Mouse (Mus musculus) kidney, postnatal 10 days (tissue): ENCODE measurements around the gene 1700030K09Rik.

Experiments used
- DNase-seq: peaks from one replicate; pipeline ENCODE4 v3.0.0; 2021; ENCODE audit warnings: mixed read lengths

Gene 1700030K09Rik

GRCm38 (mm10) chr8:72443338-72443993 lies at the start of gene 1700030K09Rik, which contains the start of gene Calr3:
Gene 1700030K09Rik (plus strand): TSS chr8:72443880.
Gene Calr3 (minus strand): TSS chr8:72443870.
- peak; percentile 99 for DNase-seq

DNA sequence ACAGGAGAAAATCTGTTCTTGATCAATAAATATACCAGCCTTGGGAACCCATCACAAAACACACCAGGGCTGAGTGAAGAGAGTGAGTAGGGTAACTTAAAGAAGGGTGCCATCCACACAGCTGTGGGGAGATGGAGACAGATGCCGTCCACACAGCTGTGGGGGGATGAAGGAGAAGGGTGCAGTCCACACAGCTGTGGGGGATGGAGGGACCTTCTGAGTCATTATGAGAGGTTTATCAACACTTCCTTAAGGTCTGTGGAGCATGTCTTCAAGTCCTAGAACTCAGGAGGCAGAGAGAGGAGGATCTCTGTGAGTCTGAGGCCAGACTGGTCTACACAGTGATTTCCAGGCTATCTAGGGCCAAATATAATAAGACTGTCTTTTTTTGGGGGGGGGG lies 42.3 kb upstream of the 1700030K09Rik start:
- no peak for DNase-seq

DNA sequence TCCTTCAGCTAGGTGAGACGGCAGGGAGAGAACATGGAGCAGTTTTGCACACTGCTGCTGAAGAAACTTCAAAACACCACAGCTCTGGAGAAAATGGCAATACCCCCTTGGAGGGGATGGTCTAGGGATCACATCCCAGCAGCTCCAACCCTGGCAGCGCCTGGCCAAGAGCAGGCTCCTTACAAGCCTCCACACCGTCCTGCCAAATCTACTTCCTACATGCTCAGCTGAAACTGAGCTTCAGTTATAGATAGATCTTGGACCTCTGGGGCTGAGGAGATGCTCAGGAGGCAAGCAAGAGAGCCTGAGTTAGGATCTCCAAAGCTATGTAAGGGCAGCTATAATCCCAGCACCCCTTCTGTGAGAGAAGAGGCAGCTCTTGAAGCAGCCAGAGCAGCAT lies 40.7 kb upstream of the 1700030K09Rik start:
- no peak for DNase-seq

DNA sequence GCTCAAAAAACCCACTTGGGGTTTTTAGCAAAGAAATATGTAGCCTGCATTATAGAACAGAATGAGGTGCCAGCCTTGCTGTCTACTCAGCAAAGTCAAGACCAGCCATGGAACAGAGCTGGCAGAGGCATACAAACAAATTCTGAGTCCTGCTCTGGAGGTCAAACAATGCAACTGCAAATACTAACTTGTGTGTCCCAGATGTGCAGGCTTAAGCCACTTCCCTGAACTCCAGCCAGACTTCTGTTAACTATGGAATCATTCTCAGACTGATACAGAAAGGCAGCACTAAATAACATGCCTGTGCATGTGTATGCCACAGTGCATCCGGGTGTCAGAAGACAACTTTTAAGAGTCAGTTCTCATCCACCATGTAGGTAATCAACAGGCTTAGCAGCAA lies 35.8 kb upstream of the 1700030K09Rik start:
- no peak for DNase-seq

- DNase-seq: no peak
Observed at GRCm38 (mm10) chr8:72409443-72409842, 34.2 kb upstream of the 1700030K09Rik start.

GRCm38 (mm10) chr8:72413839-72414238 lies 29.8 kb upstream of the 1700030K09Rik start:
- DNase-seq: no peak

DNA sequence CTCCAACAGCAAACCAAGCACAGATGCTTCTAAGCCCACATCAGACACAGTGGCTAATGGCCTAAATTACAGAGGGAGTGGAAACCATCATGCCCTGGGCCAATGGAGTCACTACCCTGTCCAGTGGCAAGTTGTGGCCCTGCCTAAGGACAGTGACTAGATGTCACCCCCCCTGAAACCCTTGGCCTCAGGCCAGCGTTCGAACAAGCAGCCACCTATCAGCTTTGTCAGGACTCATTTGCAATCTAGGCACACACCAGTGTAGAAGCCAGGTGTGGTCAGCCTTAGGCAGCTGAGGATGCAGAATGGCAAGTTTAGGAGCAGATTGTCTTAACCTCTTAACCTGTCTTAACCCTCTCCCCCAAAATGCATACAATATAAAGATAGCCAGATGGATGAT lies 28.4 kb upstream of the 1700030K09Rik start:
- DNase-seq: no peak

DNA sequence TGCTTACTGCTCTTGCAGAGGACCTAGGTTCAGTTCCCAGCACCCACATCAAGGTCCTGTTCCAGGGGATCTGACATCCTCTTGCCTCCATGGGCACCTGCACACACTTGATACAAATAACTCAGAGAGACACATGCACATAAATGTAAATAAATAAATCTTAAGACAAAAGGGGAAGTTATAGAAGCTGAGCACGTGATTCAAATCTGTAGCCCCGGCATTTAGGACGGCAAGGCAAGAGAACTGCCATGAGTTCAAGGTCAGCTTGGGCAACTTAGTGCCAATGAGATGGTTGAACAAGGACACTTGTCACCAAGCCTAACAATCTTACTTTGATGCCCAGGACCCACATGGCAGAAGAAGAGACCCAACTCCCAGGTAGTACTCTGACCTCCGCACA lies 25.6 kb upstream of the 1700030K09Rik start:
- no peak for DNase-seq

GRCm38 (mm10) chr8:72420571-72421361 lies 22.9 kb upstream of the 1700030K09Rik start:
- DNase-seq: peak; percentile 70

- DNase-seq: peak; percentile 100
Observed at GRCm38 (mm10) chr8:72421362-72422335, 22.0 kb upstream of the 1700030K09Rik start, which contains the start of gene Eps15l1. Gene Eps15l1 (minus strand): TSS chr8:72421460.

- DNase-seq: peak; percentile 28
Observed at GRCm38 (mm10) chr8:72422926-72423325, 20.8 kb upstream of the 1700030K09Rik start.

DNA sequence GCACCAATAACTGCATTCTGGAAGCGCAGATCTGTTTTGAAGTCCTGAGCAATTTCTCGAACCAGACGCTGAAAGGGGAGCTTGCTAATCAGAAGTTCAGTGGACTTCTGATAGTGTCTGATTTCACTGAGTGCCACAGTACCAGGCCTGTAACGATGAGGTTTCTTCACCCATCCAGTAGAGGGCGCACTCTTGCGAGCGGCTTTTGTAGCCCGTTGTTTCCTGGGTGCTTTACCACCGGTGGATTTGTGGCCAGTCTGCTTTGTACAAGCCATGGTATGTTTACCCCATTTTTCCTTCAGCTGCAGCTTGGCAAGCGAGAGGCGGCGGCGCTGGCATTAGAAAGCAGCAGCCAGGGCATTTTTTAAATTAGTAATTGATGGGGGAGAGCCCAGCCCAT lies 14.0 kb upstream of the 1700030K09Rik start:
- no peak for DNase-seq

DNA sequence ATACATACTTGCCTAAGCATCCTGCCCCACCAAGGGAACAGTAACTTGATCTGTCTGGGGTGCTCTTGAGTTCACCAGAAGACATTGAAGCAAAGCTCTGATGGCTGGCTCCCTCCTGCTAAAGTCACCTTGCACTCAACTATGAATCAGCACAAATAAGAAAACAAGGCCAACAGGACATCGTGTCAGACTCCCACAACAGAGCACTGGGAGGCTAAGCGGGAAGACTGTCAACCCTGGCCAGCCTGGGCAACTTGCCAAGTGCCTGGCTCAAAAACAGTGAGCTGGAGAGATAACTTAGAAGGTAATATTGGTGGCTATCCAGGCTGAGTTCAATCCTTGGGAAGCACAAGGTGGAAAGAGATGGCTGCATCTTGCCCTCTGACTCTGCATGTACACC lies 8.7 kb upstream of the 1700030K09Rik start:
- DNase-seq: peak; percentile 76

DNA sequence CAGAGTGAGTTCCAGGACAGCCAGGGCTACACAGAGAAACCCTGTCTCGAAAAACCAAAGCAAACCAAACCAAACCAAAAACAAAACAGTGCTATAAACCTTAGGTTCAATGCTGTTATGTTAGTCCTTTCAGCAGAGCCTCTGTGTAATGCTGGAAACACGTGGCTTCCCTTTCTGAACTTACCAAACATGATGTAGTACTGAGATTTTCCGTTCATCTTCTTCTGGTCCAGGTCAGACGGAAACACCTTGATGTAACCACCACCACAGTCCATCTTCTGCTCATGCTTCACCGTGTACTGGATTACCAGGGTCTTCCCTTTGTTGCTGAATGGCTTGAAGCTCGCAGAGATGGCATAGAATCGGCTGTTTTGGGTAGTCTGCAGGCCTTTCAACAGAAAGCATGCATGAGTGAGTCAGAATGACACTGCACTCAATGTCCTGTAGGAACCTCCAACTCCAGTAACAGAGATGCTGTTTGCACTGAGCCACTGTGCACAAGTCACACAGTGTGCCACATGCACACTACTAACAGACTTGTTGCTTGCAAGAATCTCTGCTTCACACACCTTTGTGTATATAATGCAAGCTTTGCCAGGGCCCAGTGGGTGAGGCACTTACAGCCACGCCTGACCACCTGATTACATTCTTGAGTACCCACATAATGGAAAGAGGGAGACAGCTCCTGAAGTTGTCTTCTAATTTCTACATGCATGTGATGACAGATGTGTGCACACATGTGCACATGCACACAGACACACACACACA lies 5.2 kb upstream of the 1700030K09Rik start:
- no peak for DNase-seq

DNA sequence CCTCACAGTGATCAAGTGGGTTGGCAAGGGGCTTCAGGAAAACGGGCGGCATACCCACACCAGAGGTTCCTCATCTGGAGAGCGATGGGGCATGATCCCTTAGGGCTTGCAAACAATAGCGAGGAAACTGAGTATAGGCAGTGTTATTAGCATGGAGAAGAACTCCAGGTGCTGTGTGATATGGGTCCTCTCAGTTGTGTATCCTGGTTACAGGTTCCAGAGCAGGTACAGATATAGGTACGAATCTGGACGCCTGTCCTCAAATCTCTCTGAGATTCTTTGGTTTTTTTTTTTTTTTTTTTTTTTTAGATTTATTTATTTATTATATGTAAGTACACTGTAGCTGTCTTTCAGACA lies 292 bp downstream of the 1700030K09Rik start:
- DNase-seq: no peak

DNA sequence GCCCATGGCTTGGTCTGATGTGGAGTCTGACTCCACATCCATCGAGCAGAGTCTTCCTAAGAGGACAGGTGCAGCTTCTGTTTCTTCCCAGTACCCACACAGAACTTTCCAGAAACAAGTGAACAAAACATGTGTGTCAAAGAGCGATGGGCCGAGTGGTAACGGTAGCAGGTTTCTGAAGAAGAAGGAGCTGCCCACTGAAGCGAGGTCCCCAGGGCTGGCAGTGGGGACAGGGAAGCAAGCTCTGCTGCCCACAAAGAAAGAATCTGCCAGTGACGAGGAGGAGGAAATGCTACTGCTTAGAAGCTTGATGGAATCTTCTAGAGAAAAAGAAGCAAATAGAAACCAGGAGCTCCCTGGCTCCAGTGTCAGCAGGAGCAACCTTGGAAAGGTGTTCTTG lies 1.4 kb downstream of the 1700030K09Rik start:
- no peak for DNase-seq

- DNase-seq: no peak
Observed at GRCm38 (mm10) chr8:72451516-72451915, 7.8 kb downstream of the 1700030K09Rik start.

DNA sequence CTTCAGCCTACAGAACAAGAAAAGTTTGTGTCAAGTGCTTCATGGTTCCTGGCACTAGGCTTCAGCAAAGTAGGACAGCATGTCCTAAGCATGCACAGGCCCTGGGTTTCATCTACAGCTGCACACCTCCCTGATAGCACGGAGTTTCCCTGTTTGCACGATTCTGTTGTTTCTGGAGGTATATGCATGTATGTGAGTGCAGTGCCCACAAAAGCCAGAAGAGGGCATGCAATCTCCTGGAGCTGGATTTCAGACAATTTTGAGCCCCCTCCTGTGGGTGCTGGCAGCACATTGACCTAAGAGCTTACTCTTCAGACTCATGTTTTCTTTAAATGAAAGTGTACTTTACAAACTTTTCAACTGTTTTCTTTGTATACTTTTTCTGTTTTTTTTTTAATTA lies 10.2 kb downstream of the 1700030K09Rik start:
- no peak for DNase-seq

DNA sequence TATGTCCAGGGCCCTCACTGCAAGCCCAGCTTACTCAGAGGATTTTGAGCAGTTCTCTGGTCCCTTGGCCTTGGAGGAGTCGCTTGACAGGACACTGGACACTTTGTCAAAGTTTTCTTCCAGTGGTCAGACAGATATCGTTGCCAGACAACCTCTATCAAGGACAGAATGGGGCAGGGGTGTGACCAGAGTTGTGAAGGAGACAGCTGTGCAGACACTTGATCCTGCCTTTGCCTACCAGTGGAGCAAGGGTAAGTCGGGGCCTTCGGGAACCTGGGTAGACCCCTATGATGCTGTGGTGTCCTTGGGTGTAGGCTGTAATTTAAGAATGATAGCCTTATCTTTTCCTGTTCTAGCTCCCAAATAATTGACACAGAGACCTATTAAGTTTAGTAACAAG lies 11.6 kb downstream of the 1700030K09Rik start:
- DNase-seq: no peak

DNA sequence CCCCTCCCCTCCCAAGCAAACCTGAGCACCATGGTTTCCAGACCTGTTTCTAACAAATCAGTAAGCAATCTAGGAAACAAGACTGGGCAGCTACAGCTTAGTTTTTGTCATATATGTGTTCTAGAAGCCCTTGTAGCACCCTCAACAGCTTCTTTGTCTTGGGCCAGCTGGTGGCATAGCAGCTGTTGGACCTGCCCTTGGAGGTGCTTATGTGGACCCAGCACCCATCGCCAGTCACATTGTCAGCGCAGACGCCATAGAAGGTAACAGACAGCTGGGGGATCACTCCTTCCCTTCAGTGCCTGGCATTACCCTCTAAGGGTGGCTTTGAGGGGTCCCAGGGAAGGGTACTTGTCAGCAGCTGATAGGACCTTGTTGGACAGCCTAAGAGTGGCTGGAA lies 14.1 kb downstream of the 1700030K09Rik start:
- DNase-seq: no peak

DNA sequence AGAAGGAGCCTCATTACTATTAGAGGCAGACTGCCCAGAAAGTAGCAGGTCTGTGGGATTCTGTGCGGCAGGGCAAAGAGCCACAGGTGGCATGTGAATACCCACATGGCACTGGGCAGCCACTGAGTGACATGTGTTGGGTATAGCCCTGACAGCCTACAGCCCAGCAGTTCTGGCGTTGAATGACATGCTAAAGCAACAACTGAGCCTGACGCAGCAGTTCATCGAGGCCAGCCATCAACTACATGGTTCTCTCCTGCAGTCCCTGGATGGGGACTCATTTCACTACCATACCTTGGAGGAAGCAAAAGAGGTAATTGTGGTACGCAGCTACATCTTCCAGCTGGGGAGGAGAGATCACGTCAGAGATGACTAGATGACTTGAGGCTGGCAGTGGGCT lies 14.8 kb downstream of the 1700030K09Rik start:
- no peak for DNase-seq

DNA sequence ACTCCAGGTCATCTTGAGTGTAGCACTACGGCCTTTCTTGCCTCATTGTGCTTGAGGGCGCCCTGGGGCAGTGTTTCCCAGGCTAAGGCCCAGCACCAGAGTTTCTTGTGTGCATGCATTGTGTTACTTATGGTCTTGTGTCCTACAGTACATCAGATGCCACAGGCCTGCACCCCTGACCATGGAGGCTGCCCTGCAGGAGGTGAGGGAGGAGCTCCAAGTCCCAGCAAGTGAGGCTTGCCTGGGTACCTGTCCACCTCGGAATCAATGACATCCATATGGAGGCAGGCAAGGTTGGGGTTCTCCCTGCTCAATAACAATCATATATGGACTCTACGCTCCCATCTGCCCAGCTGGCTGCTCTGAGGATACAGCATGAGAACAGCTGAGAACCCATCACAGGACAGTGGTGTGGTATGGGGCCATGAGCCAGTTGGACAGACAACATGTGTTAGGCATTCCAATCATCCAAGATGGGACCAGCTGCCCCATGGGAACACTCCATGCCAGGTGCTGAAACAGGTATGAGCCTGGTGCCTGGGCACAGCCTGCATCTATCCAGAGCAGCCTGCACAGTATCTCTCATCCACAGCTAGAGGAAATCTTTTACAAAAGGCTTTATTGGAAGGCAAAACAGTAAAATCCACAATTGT lies 16.3 kb downstream of the 1700030K09Rik start:
- no peak for DNase-seq
